ENCODE assay signal across 23 mouse cellular contexts in genomic region chr7:122370488-122370887, GRCm38 (mm10).
DNase-seq lines count a peak whose midpoint lies in the region; ATAC-seq and TF ChIP-seq lines count a peak whose summit lies in the region.
"Had no signal": no experiment of that assay in that cellular context is flagged by ENCODE, and none has a peak within 500 bp of the region (broad histone marks: within the 10 kb centered on the region; RNA-seq: fewer than 3 reads in every experiment).

No protein-coding gene starts in this region.

- H3K9me3 ChIP-seq in midbrain, embryonic 11.5 days (ENCODE audit: control insufficient read depth, low read length) = no peaks in the 10 kb centered on the region
- H3K9me3 ChIP-seq in midbrain, postnatal 0 days (ENCODE audit: low read length) = no peaks in the 10 kb centered on the region
- H3K9me3 ChIP-seq in midbrain, embryonic 15.5 days = no peaks in the 10 kb centered on the region
- no peaks in the 10 kb centered on the region for H3K9me3 ChIP-seq in midbrain, embryonic 14.5 days (ENCODE audit: control insufficient read depth, low read length)

- H3K4me2 ChIP-seq in midbrain, embryonic 11.5 days = no peak overlapping the region
- H3K4me2 ChIP-seq in midbrain, postnatal 0 days (ENCODE audit: low read depth, low read length, poor library complexity, severe bottlenecking) = no peak overlapping the region
- no peak overlapping the region for H3K4me2 ChIP-seq in midbrain, embryonic 15.5 days
- no peak overlapping the region for H3K4me2 ChIP-seq in midbrain, embryonic 14.5 days (ENCODE audit: low read length)

- H3K9ac ChIP-seq in midbrain, embryonic 11.5 days (ENCODE audit: low read length) = no peak overlapping the region
- no peak overlapping the region for H3K9ac ChIP-seq in midbrain, postnatal 0 days (replicated peaks; ENCODE audit: low read length, poor library complexity, severe bottlenecking)
- no peak overlapping the region for H3K9ac ChIP-seq in midbrain, embryonic 15.5 days
- H3K9ac ChIP-seq in midbrain, embryonic 14.5 days (replicated peaks; ENCODE audit: low read length) = no peak overlapping the region

- peak; percentile 87 for DNase-seq in heart, adult 11 months
- DNase-seq in heart, adult 8-10 months (ENCODE audit: low spot score) = no peak
- peak; percentile 33 for DNase-seq in midbrain, embryonic 11.5 days (ENCODE audit: low spot score, missing footprints)
- DNase-seq in midbrain, postnatal 0 days (ENCODE audit: low spot score) = no peak
- DNase-seq in midbrain, embryonic 14.5 days = no peak
- peak; percentile 52 for DNase-seq in brain, embryonic 14.5 days (ENCODE audit: low read depth)
- no peak for DNase-seq in adrenal gland, adult 2 months
- DNase-seq: adrenal gland, adult 8-10 months; adrenal gland, postnatal 10 days; adrenal gland, postnatal 14 days; adrenal gland, postnatal 25 days; adrenal gland, postnatal 36 days; B cell, adult 2 months; cerebellum, adult 11 months; cerebellum, adult 11-12 months; cerebellum, adult 18-20 months; cerebellum, adult 2 months had no signal

- no peaks in the 10 kb centered on the region for H3K27me3 ChIP-seq in midbrain, embryonic 11.5 days (ENCODE audit: control insufficient read depth, insufficient read depth, low read length)
- no peaks in the 10 kb centered on the region for H3K27me3 ChIP-seq in midbrain, postnatal 0 days (ENCODE audit: insufficient read depth, low read length)
- H3K27me3 ChIP-seq in midbrain, embryonic 15.5 days (replicated peaks) = no peaks in the 10 kb centered on the region
- H3K27me3 ChIP-seq in midbrain, embryonic 14.5 days (ENCODE audit: control insufficient read depth, insufficient read depth, low read length) = no peaks in the 10 kb centered on the region
- H3K27me3 ChIP-seq: CH12.LX had no signal

- TF ChIP-seq CTCF in midbrain, postnatal 0 days (IDR thresholded peaks at IDR 0.05) = no peak
- no peak for TF ChIP-seq CTCF in brain, embryonic 14.5 days (IDR thresholded peaks at IDR 0.05; ENCODE audit: borderline replicate concordance, extremely low read depth, insufficient read depth, insufficient read length)

- no peak for TF ChIP-seq POLR2A in brain, embryonic 14.5 days (IDR thresholded peaks at IDR 0.05; ENCODE audit: borderline replicate concordance, extremely low read depth, insufficient read depth, insufficient read length, poor library complexity, severe bottlenecking)

- no peak overlapping the region for H3K4me3 ChIP-seq in midbrain, embryonic 11.5 days (ENCODE audit: low read depth, low read length)
- H3K4me3 ChIP-seq in midbrain, postnatal 0 days (ENCODE audit: low read depth, low read length) = no peak overlapping the region
- H3K4me3 ChIP-seq in midbrain, embryonic 15.5 days = no peak overlapping the region
- no peak overlapping the region for H3K4me3 ChIP-seq in midbrain, embryonic 14.5 days (replicated peaks; ENCODE audit: low read depth, low read length)

- H3K27ac ChIP-seq in midbrain, embryonic 11.5 days (ENCODE audit: low read depth, low read length) = no peak overlapping the region
- no peak overlapping the region for H3K27ac ChIP-seq in midbrain, postnatal 0 days (ENCODE audit: low read depth, low read length)
- 0 out of 2 replicates have a peak overlapping the region, but pooled peaks have one; percentile 7 for H3K27ac ChIP-seq in midbrain, embryonic 15.5 days
- no peak overlapping the region for H3K27ac ChIP-seq in midbrain, embryonic 14.5 days (replicated peaks; ENCODE audit: low read depth, low read length)

- H3K4me1 ChIP-seq in midbrain, embryonic 11.5 days (ENCODE audit: control insufficient read depth, insufficient read depth, low read length) = no peaks in the 10 kb centered on the region
- no peaks in the 10 kb centered on the region for H3K4me1 ChIP-seq in midbrain, postnatal 0 days (ENCODE audit: insufficient read depth, low read length)
- peaks cover 7% of the 10 kb centered on the region; the same call in 1 of the 2 replicates for H3K4me1 ChIP-seq in midbrain, embryonic 15.5 days
- no peaks in the 10 kb centered on the region for H3K4me1 ChIP-seq in midbrain, embryonic 14.5 days (ENCODE audit: control insufficient read depth, insufficient read depth, low read length)

- 92% methylated on average over 12 of the region's 12 CpGs for WGBS in midbrain, embryonic 11.5 days
- 62% methylated on average over 12 of the region's 12 CpGs for WGBS in midbrain, postnatal 0 days
- 69% methylated on average over 12 of the region's 12 CpGs for WGBS in midbrain, embryonic 15.5 days
- WGBS in midbrain, embryonic 14.5 days = 75% methylated on average over 12 of the region's 12 CpGs

- no peak for ATAC-seq in midbrain, embryonic 11.5 days (ENCODE audit: low FRiP score)
- ATAC-seq in midbrain, postnatal 0 days (ENCODE audit: low FRiP score) = no peak
- ATAC-seq in midbrain, embryonic 15.5 days (replicated peaks) = no peak
- no peak for ATAC-seq in midbrain, embryonic 14.5 days (ENCODE audit: low FRiP score, low TSS enrichment)
- ATAC-seq: activated CD4-positive, CD25-positive, alpha-beta regulatory T cell, adult 4 months; CD4-positive, CD25-positive, alpha-beta regulatory T cell, adult 4 months; Patski had no signal

- H3K36me3 ChIP-seq in midbrain, embryonic 11.5 days (ENCODE audit: control insufficient read depth, insufficient read depth, low read length) = no peaks in the 10 kb centered on the region
- H3K36me3 ChIP-seq in midbrain, postnatal 0 days (ENCODE audit: insufficient read depth, low read length) = no peaks in the 10 kb centered on the region
- H3K36me3 ChIP-seq in midbrain, embryonic 15.5 days (replicated peaks) = no peaks in the 10 kb centered on the region
- H3K36me3 ChIP-seq in midbrain, embryonic 14.5 days (ENCODE audit: control insufficient read depth, insufficient read depth, low read length) = no peaks in the 10 kb centered on the region
- H3K36me3 ChIP-seq: G1E had no signal

Comparison
In these comparisons a context has a peak if more than half of its experiments do, and no peak if none do; other contexts are left out.
1. DNase-seq: peak in heart, adult 11 months (single experiment), midbrain, embryonic 11.5 days (single experiment) and brain, embryonic 14.5 days (single experiment); none in heart, adult 8-10 months (single experiment), midbrain, postnatal 0 days (single experiment), midbrain, embryonic 14.5 days (single experiment) and adrenal gland, adult 2 months (single experiment).